In the genomic region with DNA sequence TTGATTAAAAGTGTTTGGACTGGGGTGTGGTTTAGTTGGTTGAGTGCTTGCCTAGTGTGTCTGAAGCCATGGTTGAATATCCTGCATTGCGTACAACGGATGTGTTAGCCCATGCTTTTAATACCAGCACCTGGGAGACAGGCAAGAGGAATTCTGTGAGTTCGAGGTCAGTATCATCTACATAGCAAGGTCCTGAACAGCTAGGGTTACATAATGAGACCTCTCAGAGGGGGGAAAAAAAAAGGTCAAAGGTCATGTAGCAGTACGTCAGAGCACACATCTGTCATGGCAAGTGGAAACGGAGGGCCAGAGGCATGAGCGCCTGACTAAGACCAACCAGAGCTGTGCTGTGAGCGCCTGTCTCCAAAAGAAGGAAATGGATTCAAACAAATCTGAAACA, we compare ENCODE assay signal across 8 mouse cellular contexts. TPM values are rescaled to one million over a fixed set of nuclear protein-coding genes. Genes with fewer than 3 reads are reported as not detected.
DNase-seq lines count a peak whose midpoint lies in the region; ATAC-seq and TF ChIP-seq lines count a peak whose summit lies in the region.

No protein-coding gene starts in this region.

- intact Hi-C loops in heart, postnatal 36 days (cut with DNase I): loop anchor here (1.0 kb wide), 1 partner anchor 25 kb away; no protein-coding TSS in a partner anchor

- 57% methylated on average over 7 of the region's 7 CpGs for WGBS in heart, embryonic 12.5 days
- 30% methylated on average over 7 of the region's 7 CpGs for WGBS in hindbrain, postnatal 0 days
- 48% methylated on average over 7 of the region's 7 CpGs for WGBS in midbrain, embryonic 15.5 days

- DNase-seq in heart, postnatal 36 days: no peak
- peak; percentile 47 for DNase-seq in embryo, embryonic 11 days
- no peak for DNase-seq in hindbrain, postnatal 0 days (ENCODE audit: low spot score)
- DNase-seq in thymus, postnatal 25 days: no peak
- no peak for DNase-seq in frontal cortex, postnatal 10 days (ENCODE audit: low spot score in 2 of 2)
- DNase-seq in urinary bladder, adult 18-20 months (ENCODE audit: low spot score in 2 of 2): no peak

- peaks cover 49% of the 10 kb centered on the region for H3K4me1 ChIP-seq in heart, embryonic 12.5 days (replicated peaks)
- peaks cover 16% of the 10 kb centered on the region for H3K4me1 ChIP-seq in hindbrain, postnatal 0 days (ENCODE audit: insufficient read depth, low read length)
- H3K4me1 ChIP-seq in midbrain, embryonic 15.5 days: peaks cover 56% of the 10 kb centered on the region

- peak overlapping the region; percentile 100 for H3K9ac ChIP-seq in heart, embryonic 12.5 days
- H3K9ac ChIP-seq in hindbrain, postnatal 0 days (replicated peaks; ENCODE audit: low read length): no peak overlapping the region
- no peak overlapping the region for H3K9ac ChIP-seq in midbrain, embryonic 15.5 days

- H3K4me2 ChIP-seq in heart, embryonic 12.5 days: peak overlapping the region; percentile 99
- peak overlapping the region; percentile 78 for H3K4me2 ChIP-seq in hindbrain, postnatal 0 days (ENCODE audit: low read depth, low read length)
- peak overlapping the region; percentile 79 for H3K4me2 ChIP-seq in midbrain, embryonic 15.5 days

- H3K36me3 ChIP-seq in heart, embryonic 12.5 days: peaks cover 56% of the 10 kb centered on the region
- H3K36me3 ChIP-seq in hindbrain, postnatal 0 days (ENCODE audit: insufficient read depth, low read length): no peaks in the 10 kb centered on the region
- H3K36me3 ChIP-seq in midbrain, embryonic 15.5 days (replicated peaks): no peaks in the 10 kb centered on the region; the same call in 1 of the 2 replicates

- peak overlapping the region; percentile 100 for H3K4me3 ChIP-seq in heart, embryonic 12.5 days
- H3K4me3 ChIP-seq in hindbrain, postnatal 0 days (ENCODE audit: low read length): 0 out of 2 replicates have a peak overlapping the region, but pooled peaks have one; percentile 78
- H3K4me3 ChIP-seq in midbrain, embryonic 15.5 days: peak overlapping the region; percentile 88

- no peaks in the 10 kb centered on the region for H3K9me3 ChIP-seq in heart, embryonic 12.5 days (replicated peaks)
- H3K9me3 ChIP-seq in hindbrain, postnatal 0 days (ENCODE audit: low read length): no peaks in the 10 kb centered on the region
- no peaks in the 10 kb centered on the region for H3K9me3 ChIP-seq in midbrain, embryonic 15.5 days

- H3K27ac ChIP-seq in heart, embryonic 12.5 days (ENCODE audit: poor library complexity, severe bottlenecking): peak overlapping the region; percentile 79
- peak overlapping the region; percentile 64; the same call in 1 of the 2 replicates for H3K27ac ChIP-seq in hindbrain, postnatal 0 days
- H3K27ac ChIP-seq in midbrain, embryonic 15.5 days: peak overlapping the region; percentile 98

- H3K27me3 ChIP-seq in heart, embryonic 12.5 days (replicated peaks): no peaks in the 10 kb centered on the region
- H3K27me3 ChIP-seq in hindbrain, postnatal 0 days (ENCODE audit: insufficient read depth, low read length): no peaks in the 10 kb centered on the region
- no peaks in the 10 kb centered on the region for H3K27me3 ChIP-seq in midbrain, embryonic 15.5 days (replicated peaks)

- no peak for TF ChIP-seq CTCF in hindbrain, postnatal 0 days (IDR thresholded peaks at IDR 0.05; ENCODE audit: low read depth)

- no peak for ATAC-seq in heart, embryonic 12.5 days (ENCODE audit: insufficient number of reproducible peaks, low FRiP score)
- ATAC-seq in hindbrain, postnatal 0 days: no peak
- ATAC-seq in midbrain, embryonic 15.5 days (replicated peaks): no peak

RNA-seq across cellular contexts. Expression of a gene that starts 3.4 kb away (rescaled TPM):
- 624 and 643 TPM in 2 replicates for polyA plus RNA-seq in heart, embryonic 12.5 days (2016; fragmentation: Nextera tagmentation; extraction: Ambion mirVana)
- total RNA-seq in heart, postnatal 36 days (2021): 100 to 1,000 TPM; 366 to 383 TPM
- total RNA-seq in hindbrain, postnatal 0 days (2014; rRNA removed): 393 and 416 TPM in 2 replicates
- polyA plus RNA-seq in hindbrain, postnatal 0 days (2015; fragmentation: Nextera tagmentation; extraction: Ambion mirVana): 340 and 356 TPM in 2 replicates
- polyA plus RNA-seq in midbrain, embryonic 15.5 days (2015; fragmentation: Nextera tagmentation; extraction: Ambion mirVana): 436 and 451 TPM in 2 replicates
